Mouse (Mus musculus): Measurements from ENCODE around the gene Slc38a3. TPM values are rescaled to one million over a fixed set of nuclear protein-coding genes. Genes with fewer than 3 reads are reported as not detected.
"Not testable (repeated sequence)": the region's sequence is repeated elsewhere in the genome, so short reads cannot be mapped to it uniquely, and the experiment has no call there.

Gene Slc38a3
- polyA plus RNA-seq, 1 experiment, result 0.10 TPM

- Histone ChIP-seq H3K27me3 (ENCODE audit: control insufficient read depth, insufficient read depth, low read length) (no peaks in the 10 kb centered on the region), H3K4me1 (ENCODE audit: control insufficient read depth, insufficient read depth, low read length) (no peaks in the 10 kb centered on the region), H3K27ac (ENCODE audit: control insufficient read depth, insufficient read depth, low read depth, low read length) (no peak overlapping the region), H3K36me3 (ENCODE audit: control insufficient read depth, insufficient read depth, low read length) (no peaks in the 10 kb centered on the region), H3K4me3 (ENCODE audit: control insufficient read depth, low read depth, low read length) (no peak overlapping the region)
- peak; percentile 48; the same call in 1 of the 2 replicates for TF ChIP-seq CTCF (IDR thresholded peaks at IDR 0.05; ENCODE audit: control insufficient read depth, insufficient read depth, insufficient replicate concordance, low read depth, low read length)
- no peak for TF ChIP-seq POLR2A (IDR thresholded peaks at IDR 0.05; ENCODE audit: control insufficient read depth, low read depth, low read length)
Measured at GRCm38 (mm10) chr9:107685231-107685981, 16.1 kb upstream of the Slc38a3 start.

GRCm38 (mm10) chr9:107682405-107682804, 13.1 kb upstream of the Slc38a3 start:
- Histone ChIP-seq H3K4me1 (ENCODE audit: control insufficient read depth, insufficient read depth, low read length) (peaks cover under 1% of the 10 kb centered on the region), H3K27ac (ENCODE audit: control insufficient read depth, insufficient read depth, low read depth, low read length) (no peak overlapping the region), H3K27me3 (ENCODE audit: control insufficient read depth, insufficient read depth, low read length) (no peaks in the 10 kb centered on the region), H3K4me3 (ENCODE audit: control insufficient read depth, low read depth, low read length) (no peak overlapping the region), H3K36me3 (ENCODE audit: control insufficient read depth, insufficient read depth, low read length) (no peaks in the 10 kb centered on the region)
- TF ChIP-seq CTCF (IDR thresholded peaks at IDR 0.05; ENCODE audit: control insufficient read depth, insufficient read depth, insufficient replicate concordance, low read depth, low read length) (no peak), POLR2A (IDR thresholded peaks at IDR 0.05; ENCODE audit: control insufficient read depth, low read depth, low read length) (no peak)

GRCm38 (mm10) chr9:107679501-107679900, 10.2 kb upstream of the Slc38a3 start, which contains the start of gene Gnat1:
Gene Gnat1, minus strand, starts transcription at chr9:107679712.
- TF ChIP-seq CTCF (IDR thresholded peaks at IDR 0.05; ENCODE audit: control insufficient read depth, insufficient read depth, insufficient replicate concordance, low read depth, low read length) (no peak), POLR2A (IDR thresholded peaks at IDR 0.05; ENCODE audit: control insufficient read depth, low read depth, low read length) (no peak)
- Histone ChIP-seq H3K4me1 (ENCODE audit: control insufficient read depth, insufficient read depth, low read length) (peaks cover 14% of the 10 kb centered on the region), H3K4me3 (ENCODE audit: control insufficient read depth, low read depth, low read length) (no peak within 1 kb of the TSS), H3K27me3 (ENCODE audit: control insufficient read depth, insufficient read depth, low read length) (no peaks in the 10 kb centered on the region), H3K36me3 (ENCODE audit: control insufficient read depth, insufficient read depth, low read length) (no peaks in the 10 kb centered on the region), H3K27ac (ENCODE audit: control insufficient read depth, insufficient read depth, low read depth, low read length) (no peak within 1 kb of the TSS)

GRCm38 (mm10) chr9:107678861-107679260, 9.5 kb upstream of the Slc38a3 start:
- no peak overlapping the region for H3K27ac ChIP-seq (ENCODE audit: control insufficient read depth, insufficient read depth, low read depth, low read length)
- H3K27me3 ChIP-seq (ENCODE audit: control insufficient read depth, insufficient read depth, low read length), result no peaks in the 10 kb centered on the region
- H3K36me3 ChIP-seq (ENCODE audit: control insufficient read depth, insufficient read depth, low read length), result no peaks in the 10 kb centered on the region
- TF ChIP-seq POLR2A (IDR thresholded peaks at IDR 0.05; ENCODE audit: control insufficient read depth, low read depth, low read length), result no peak
- no peak for TF ChIP-seq CTCF (IDR thresholded peaks at IDR 0.05; ENCODE audit: control insufficient read depth, insufficient read depth, insufficient replicate concordance, low read depth, low read length)
- peaks cover 14% of the 10 kb centered on the region for H3K4me1 ChIP-seq (ENCODE audit: control insufficient read depth, insufficient read depth, low read length)
- no peak overlapping the region for H3K4me3 ChIP-seq (ENCODE audit: control insufficient read depth, low read depth, low read length)

GRCm38 (mm10) chr9:107677819-107678526, 8.6 kb upstream of the Slc38a3 start:
- H3K36me3 ChIP-seq (ENCODE audit: control insufficient read depth, insufficient read depth, low read length); H3K4me3 ChIP-seq (ENCODE audit: control insufficient read depth, low read depth, low read length); H3K27ac ChIP-seq (ENCODE audit: control insufficient read depth, insufficient read depth, low read depth, low read length); H3K27me3 ChIP-seq (ENCODE audit: control insufficient read depth, insufficient read depth, low read length): not testable (repeated sequence)
- H3K4me1 ChIP-seq (ENCODE audit: control insufficient read depth, insufficient read depth, low read length), result peaks cover 14% of the 10 kb centered on the region

- peaks cover 14% of the 10 kb centered on the region for H3K4me1 ChIP-seq (ENCODE audit: control insufficient read depth, insufficient read depth, low read length)
- TF ChIP-seq POLR2A (IDR thresholded peaks at IDR 0.05; ENCODE audit: control insufficient read depth, low read depth, low read length) (no peak), CTCF (IDR thresholded peaks at IDR 0.05; ENCODE audit: control insufficient read depth, insufficient read depth, insufficient replicate concordance, low read depth, low read length) (peak; percentile 91)
- H3K27me3 ChIP-seq (ENCODE audit: control insufficient read depth, insufficient read depth, low read length), result no peaks in the 10 kb centered on the region
- peak overlapping the region; percentile 5; the same call in 1 of the 2 replicates for H3K4me3 ChIP-seq (ENCODE audit: control insufficient read depth, low read depth, low read length)
- H3K27ac ChIP-seq (ENCODE audit: control insufficient read depth, insufficient read depth, low read depth, low read length), result no peak overlapping the region
- no peaks in the 10 kb centered on the region for H3K36me3 ChIP-seq (ENCODE audit: control insufficient read depth, insufficient read depth, low read length)
Measured at GRCm38 (mm10) chr9:107677091-107677784, 7.9 kb upstream of the Slc38a3 start.

GRCm38 (mm10) chr9:107676302-107676701, 7.0 kb upstream of the Slc38a3 start:
- peak overlapping the region; percentile 49 for H3K4me3 ChIP-seq (ENCODE audit: control insufficient read depth, low read depth, low read length)
- no peaks in the 10 kb centered on the region for H3K27me3 ChIP-seq (ENCODE audit: control insufficient read depth, insufficient read depth, low read length)
- no peak overlapping the region for H3K27ac ChIP-seq (ENCODE audit: control insufficient read depth, insufficient read depth, low read depth, low read length)
- no peak for TF ChIP-seq POLR2A (IDR thresholded peaks at IDR 0.05; ENCODE audit: control insufficient read depth, low read depth, low read length)
- no peak for TF ChIP-seq CTCF (IDR thresholded peaks at IDR 0.05; ENCODE audit: control insufficient read depth, insufficient read depth, insufficient replicate concordance, low read depth, low read length)
- no peaks in the 10 kb centered on the region for H3K36me3 ChIP-seq (ENCODE audit: control insufficient read depth, insufficient read depth, low read length)
- H3K4me1 ChIP-seq (ENCODE audit: control insufficient read depth, insufficient read depth, low read length), result peaks cover 14% of the 10 kb centered on the region

Measured in testis, adult 2 months (tissue).